Mouse (Mus musculus) liver, embryonic 14.5 days (tissue): ENCODE results near the gene Ift27.

Experiments
- CTCF ChIP-seq: IDR thresholded peaks from 2 replicates; pipeline ENCODE4 v1.5.1; 2016; ENCODE audit warnings: antibody characterized with exemption, low read depth, control low read depth
- EP300 ChIP-seq: IDR thresholded peaks from 2 replicates; pipeline ENCODE4 v1.6.1; 2016; ENCODE audit warnings: antibody characterized with exemption, low read depth

- TF ChIP-seq CTCF (no peak), EP300 (no peak)
Observed at GRCm38 (mm10) chr15:78161946-78162345, 12.0 kb downstream of the Ift27 start.
